Mouse (Mus musculus): ENCODE data around the gene Cfap73. TPM values are rescaled to one million over a fixed set of nuclear protein-coding genes. Genes with fewer than 3 reads are reported as not detected.

The Cfap73 gene
- total and polyA plus RNA-seq, 3 experiments = 0.25 TPM; not detected in 2

GRCm38 (mm10) chr5:120587940-120588568 lies 46.0 kb downstream of the Cfap73 start:
- Histone ChIP-seq H3K9me3 (replicated peaks; ENCODE audit: insufficient read depth, low read length) (no peaks in the 10 kb centered on the region), H3K27me3 (ENCODE audit: control insufficient read depth in 1 of 2, insufficient read depth in 2 of 2, low read length in 2 of 2) (no peaks in the 10 kb centered on the region), H3K79me2 (ENCODE audit: control insufficient read depth, insufficient read depth, low read length, poor library complexity) (peaks cover 5% of the 10 kb centered on the region), H3K9ac (ENCODE audit: control insufficient read depth, low read depth, low read length, poor library complexity, severe bottlenecking) (peak overlapping the region; percentile 69), H3K27ac (ENCODE audit: control insufficient read depth, low read depth, low read length) (peak overlapping the region; percentile 52), H3K4me3 (ENCODE audit: control insufficient read depth in 1 of 2, insufficient read depth in 1 of 2, low read depth in 2 of 2, low read length in 2 of 2) (peak overlapping the region; percentile 58 to 94), H3K36me3 (ENCODE audit: control insufficient read depth in 1 of 2, insufficient read depth in 2 of 2, low read length in 2 of 2) (peaks cover 0 to 14% of the 10 kb centered on the region in 2 experiments; a peak in 2 of 4 replicates), H3K4me1 (ENCODE audit: control insufficient read depth in 1 of 2, insufficient read depth in 2 of 2, low read length in 2 of 2) (peaks cover 6 to 28% of the 10 kb centered on the region in 2 experiments)
- no peak for DNase-seq (ENCODE audit: low read depth, low spot score)
- TF ChIP-seq MAX (IDR thresholded peaks at IDR 0.05; ENCODE audit: low read length) (no peak), RCOR1 (IDR thresholded peaks at IDR 0.05; ENCODE audit: low read depth, low read length) (no peak), TBP (IDR thresholded peaks at IDR 0.05; ENCODE audit: low read depth, low read length) (no peak), ELF1 (IDR thresholded peaks at IDR 0.05; ENCODE audit: low read depth, low read length) (no peak), ZC3H11A (IDR thresholded peaks at IDR 0.05; ENCODE audit: low read depth, low read length) (no peak), SIN3A (IDR thresholded peaks at IDR 0.05; ENCODE audit: low read length) (no peak), CTCF (IDR thresholded peaks at IDR 0.05 in 2 of 3, conservative IDR thresholded peaks at IDR 0.05 in 1 of 3; ENCODE audit: control insufficient read depth in 1 of 3, insufficient read depth in 1 of 3, low read depth in 2 of 3, low read length in 3 of 3, poor library complexity in 1 of 3, severe bottlenecking in 1 of 3) (no peak), TCF12 (IDR thresholded peaks at IDR 0.05; ENCODE audit: low read depth, low read length) (no peak), JUND (IDR thresholded peaks at IDR 0.05; ENCODE audit: low read depth, low read length) (no peak), UBTF (IDR thresholded peaks at IDR 0.05; ENCODE audit: borderline replicate concordance, insufficient read depth, low read depth, low read length) (0 out of 2 replicates have a peak, but pooled peaks have one; percentile 63), GATA1 (IDR thresholded peaks at IDR 0.05; ENCODE audit: low read depth, low read length) (no peak), POLR2A (IDR thresholded peaks at IDR 0.05; ENCODE audit: control insufficient read depth in 1 of 2, insufficient read depth in 1 of 2, low read depth in 1 of 2, low read length in 2 of 2, poor library complexity in 1 of 2) (no peak), RAD21 (IDR thresholded peaks at IDR 0.05; ENCODE audit: low read depth, low read length) (no peak), TAL1 (IDR thresholded peaks at IDR 0.05; ENCODE audit: low read length) (no peak), KAT2A (conservative IDR thresholded peaks at IDR 0.05; ENCODE audit: low read depth, low read length) (no peak), MXI1 (IDR thresholded peaks at IDR 0.05; ENCODE audit: low read depth, low read length) (no peak), NELFE (IDR thresholded peaks at IDR 0.05; ENCODE audit: low read depth, low read length) (peak; percentile 84; the same call in 1 of the 2 replicates), USF2 (IDR thresholded peaks at IDR 0.05; ENCODE audit: borderline replicate concordance in 1 of 2, insufficient read depth in 1 of 2, low read depth in 1 of 2, low read length in 2 of 2) (no peak), POLR2AphosphoS2 (IDR thresholded peaks at IDR 0.05; ENCODE audit: low read length) (no peak), ETS1 (IDR thresholded peaks at IDR 0.05; ENCODE audit: low read depth, low read length) (no peak), E2F4 (IDR thresholded peaks at IDR 0.05; ENCODE audit: borderline replicate concordance, low read depth, low read length) (0 out of 2 replicates have a peak, but pooled peaks have one; percentile 1), POLR2AphosphoS5 (IDR thresholded peaks at IDR 0.05; ENCODE audit: borderline replicate concordance, low read depth, low read length) (no peak), NRF1 (IDR thresholded peaks at IDR 0.05; ENCODE audit: insufficient read depth, low read depth, low read length, poor library complexity, severe bottlenecking) (no peak), MYC (IDR thresholded peaks at IDR 0.05; ENCODE audit: low read depth, low read length) (no peak), EP300 (IDR thresholded peaks at IDR 0.05; ENCODE audit: low read depth in 1 of 2, low read length in 2 of 2) (no peak), MYB (IDR thresholded peaks at IDR 0.05; ENCODE audit: low read depth, low read length) (no peak), HCFC1 (IDR thresholded peaks at IDR 0.05; ENCODE audit: low read depth, low read length) (no peak), CHD1 (IDR thresholded peaks at IDR 0.05; ENCODE audit: low read depth, low read length) (no peak), MAFK (IDR thresholded peaks at IDR 0.05; ENCODE audit: borderline replicate concordance, low read depth, low read length) (no peak), USF1 (IDR thresholded peaks at IDR 0.05; ENCODE audit: low read depth, low read length) (no peak), ZNF384 (IDR thresholded peaks at IDR 0.05; ENCODE audit: low read depth, low read length) (no peak), GABPA (IDR thresholded peaks at IDR 0.05; ENCODE audit: low read depth, low read length) (no peak), ZKSCAN1 (IDR thresholded peaks at IDR 0.05; ENCODE audit: low read depth, low read length) (no peak), BHLHE40 (IDR thresholded peaks at IDR 0.05; ENCODE audit: borderline replicate concordance, low read depth, low read length) (no peak), MAZ (IDR thresholded peaks at IDR 0.05; ENCODE audit: low read depth, low read length) (0 out of 2 replicates have a peak, but pooled peaks have one; percentile 7)

Measured in MEL (cell line).